Mouse (Mus musculus): ENCODE measurements around the gene Pld1. TPM values are rescaled to one million over a fixed set of nuclear protein-coding genes. Genes with fewer than 3 reads are reported as not detected.

The Pld1 gene
- polyA plus RNA-seq, 1 experiment from 2014 or later = 7.6 TPM

DNA sequence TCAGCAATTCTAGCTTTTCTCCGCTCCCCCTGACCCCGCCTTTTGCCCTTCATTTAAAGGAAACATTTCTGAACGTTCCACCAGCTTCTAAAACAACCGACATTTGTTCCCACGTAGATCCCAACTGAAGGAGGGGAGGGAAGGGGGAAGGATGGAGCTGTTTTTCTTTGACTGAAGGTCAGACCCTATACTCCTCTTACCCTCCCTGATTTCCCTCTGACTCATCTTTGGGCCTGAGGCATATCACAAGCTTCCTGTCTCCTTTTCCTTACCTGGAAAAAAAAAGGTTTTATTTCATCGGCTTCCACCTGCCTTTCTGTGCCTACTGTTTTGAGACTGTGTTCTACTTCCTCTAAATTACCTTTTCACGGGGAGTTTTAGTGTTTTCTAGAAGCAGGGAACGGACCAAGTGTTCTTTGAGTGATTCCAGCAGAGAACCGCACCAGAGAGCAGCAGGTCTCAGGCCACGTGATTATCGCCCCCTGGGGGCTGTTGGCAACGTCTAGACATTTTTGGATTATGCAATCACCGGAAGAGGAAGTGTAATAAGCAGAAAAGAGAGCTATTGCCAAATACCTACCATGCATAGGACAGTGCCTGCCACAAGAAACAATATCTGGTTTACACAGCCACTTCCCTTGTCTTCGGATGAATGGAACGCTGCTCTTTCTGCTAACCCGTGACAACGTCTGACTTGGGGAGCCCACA is 232.6 kb downstream of the Pld1 start:
- Histone ChIP-seq H3K9ac (replicated peaks; ENCODE audit: low read depth, low read length) (no peak overlapping the region), H3K4me3 (ENCODE audit: low read depth, low read length) (no peak overlapping the region), H3K4me1 (ENCODE audit: control insufficient read depth, insufficient read depth, low read length) (no peaks in the 10 kb centered on the region), H3K27me3 (ENCODE audit: control insufficient read depth, insufficient read depth, low read length) (no peaks in the 10 kb centered on the region), H3K9me3 (ENCODE audit: control insufficient read depth, low read depth, low read length) (no peaks in the 10 kb centered on the region), H3K4me2 (replicated peaks; ENCODE audit: low read depth, low read length) (no peak overlapping the region), H3K36me3 (ENCODE audit: control insufficient read depth, insufficient read depth, low read length) (no peaks in the 10 kb centered on the region), H3K27ac (ENCODE audit: low read length) (no peak overlapping the region)
- 42% methylated on average over 17 of the region's 17 CpGs for WGBS
- no peak for ATAC-seq (ENCODE audit: insufficient number of reproducible peaks, insufficient read depth, low FRiP score, low read depth)

DNA sequence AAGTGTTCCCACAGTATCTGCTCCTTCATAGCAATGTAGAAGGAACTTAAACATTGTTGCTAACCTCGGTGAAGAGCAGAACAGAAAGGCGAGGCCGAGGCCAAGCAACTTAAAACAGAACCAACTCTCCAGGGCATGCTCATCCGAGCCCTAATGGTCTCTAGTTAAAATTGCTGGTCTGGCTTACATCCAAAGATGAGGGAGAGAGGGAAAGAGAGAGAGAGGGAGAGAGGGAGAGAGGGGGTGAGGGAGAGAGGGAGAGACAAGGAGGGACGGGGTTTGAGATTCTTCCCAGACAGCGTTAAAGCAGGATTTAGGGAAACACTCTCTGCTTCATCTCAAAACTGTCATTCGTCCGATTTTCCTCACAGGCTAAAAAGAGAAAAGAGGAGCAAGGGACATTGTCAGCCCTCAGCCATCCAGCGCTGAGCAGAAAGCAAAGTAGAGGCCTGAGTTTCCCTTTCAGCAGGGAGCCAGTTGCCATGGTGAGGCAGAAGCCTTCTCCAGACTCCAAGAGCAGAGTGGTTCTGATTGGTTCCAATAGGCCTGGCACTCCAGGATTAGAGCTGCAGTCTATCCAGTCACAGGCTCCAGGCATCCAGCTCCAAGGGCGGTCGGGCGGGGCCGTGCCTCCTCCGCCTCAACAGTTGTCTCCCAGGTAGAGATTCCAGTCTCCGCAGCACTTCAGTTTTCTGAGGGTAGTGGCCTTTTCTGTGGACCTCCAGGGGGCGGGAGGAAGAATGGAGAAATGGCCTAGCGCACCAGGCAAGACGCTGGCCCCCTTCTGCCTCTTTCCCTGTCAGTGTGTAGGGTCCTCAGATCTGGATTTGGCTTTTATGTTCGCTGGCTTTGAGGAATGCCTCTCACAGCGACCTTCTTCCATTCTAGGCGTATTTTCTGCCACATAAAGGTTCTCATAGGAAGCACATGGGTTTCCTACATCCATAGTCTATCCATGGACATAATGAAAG is 237.8 kb downstream of the Pld1 start:
- Histone ChIP-seq H3K9ac (replicated peaks; ENCODE audit: low read depth, low read length) (no peak overlapping the region), H3K9me3 (ENCODE audit: control insufficient read depth, low read depth, low read length) (no peaks in the 10 kb centered on the region), H3K4me3 (ENCODE audit: low read depth, low read length) (no peak overlapping the region), H3K4me1 (ENCODE audit: control insufficient read depth, insufficient read depth, low read length) (no peaks in the 10 kb centered on the region), H3K4me2 (replicated peaks; ENCODE audit: low read depth, low read length) (peak overlapping the region; percentile 28; the same call in 1 of the 2 replicates), H3K36me3 (ENCODE audit: control insufficient read depth, insufficient read depth, low read length) (no peaks in the 10 kb centered on the region), H3K27me3 (ENCODE audit: control insufficient read depth, insufficient read depth, low read length) (no peaks in the 10 kb centered on the region), H3K27ac (ENCODE audit: low read length) (peak overlapping the region; percentile 48)
- peak; percentile 86 for ATAC-seq (ENCODE audit: insufficient number of reproducible peaks, insufficient read depth, low FRiP score, low read depth)
- WGBS = 16% methylated on average over 21 of the region's 21 CpGs

GRCm38 (mm10) chr3:28178333-28178732 is 239.8 kb downstream of the Pld1 start:
- Histone ChIP-seq H3K9me3 (ENCODE audit: control insufficient read depth, low read depth, low read length) (no peaks in the 10 kb centered on the region), H3K4me3 (ENCODE audit: low read depth, low read length) (no peak overlapping the region), H3K36me3 (ENCODE audit: control insufficient read depth, insufficient read depth, low read length) (no peaks in the 10 kb centered on the region), H3K4me1 (ENCODE audit: control insufficient read depth, insufficient read depth, low read length) (no peaks in the 10 kb centered on the region), H3K27ac (ENCODE audit: low read length) (no peak overlapping the region), H3K9ac (replicated peaks; ENCODE audit: low read depth, low read length) (no peak overlapping the region), H3K4me2 (replicated peaks; ENCODE audit: low read depth, low read length) (no peak overlapping the region), H3K27me3 (ENCODE audit: control insufficient read depth, insufficient read depth, low read length) (no peaks in the 10 kb centered on the region)
- 53% methylated on average over 6 of the region's 6 CpGs for WGBS
- ATAC-seq (ENCODE audit: insufficient number of reproducible peaks, insufficient read depth, low FRiP score, low read depth) = no peak

Other genes with a start within 250 kb of the Pld1 start
- 32.8 and 33.3 TPM in 2 replicates for gene Fndc3b, start 227.4 kb upstream of the Pld1 start, polyA plus RNA-seq (2014; fragmentation: Nextera tagmentation; extraction: Ambion mirVana)
- gene Tmem212, start 42.3 kb upstream of the Pld1 start, polyA plus RNA-seq (2014; fragmentation: Nextera tagmentation; extraction: Ambion mirVana) = not detected in 2 replicates

All from stomach, embryonic 14.5 days (tissue).